Comparison of ENCODE assay signal across 16 mouse cellular contexts in genomic region chr3:127948326-127948725, GRCm38 (mm10). TPM values are rescaled to one million over a fixed set of nuclear protein-coding genes. Genes with fewer than 3 reads are reported as not detected.
DNase-seq lines count a peak whose midpoint lies in the region; ATAC-seq lines count a peak whose summit lies in the region.
"Had no signal": no experiment of that assay in that cellular context is flagged by ENCODE, and none has a peak within 500 bp of the region (broad histone marks: within the 10 kb centered on the region; RNA-seq: fewer than 3 reads in every experiment).

No protein-coding gene starts in this region.

- intact Hi-C loops in gastrocnemius, postnatal 36 days (cut with DNase I) = loop anchor here (2.0 to 5.0 kb wide), 4 partner anchors 51 to 314 kb away; partner anchors contain the start of gene Fam241a

- peak; percentile 9 to 34 for DNase-seq in lung, adult 18-20 months
- DNase-seq in lung, postnatal 10 days = no peak
- peak; percentile 70 for DNase-seq in adipocyte (ENCODE audit: low spot score)
- DNase-seq in gastrocnemius, postnatal 36 days = no peak
- DNase-seq in spleen, postnatal 10 days (ENCODE audit: low spot score in 2 of 2) = no peak
- DNase-seq: gastrocnemius, postnatal 25 days had no signal

- 45% methylated on average over 5 of the region's 5 CpGs for WGBS in liver, embryonic 16.5 days (ENCODE audit: insufficient replicate concordance)
- WGBS in midbrain, embryonic 16.5 days = 79% methylated on average over 5 of the region's 5 CpGs

- H3K27ac ChIP-seq in liver, embryonic 16.5 days (ENCODE audit: low read length) = no peak overlapping the region
- H3K27ac ChIP-seq in midbrain, embryonic 16.5 days (ENCODE audit: low read length) = no peak overlapping the region
- H3K27ac ChIP-seq: embryonic facial prominence, embryonic 15.5 days; forebrain, embryonic 12.5 days; hindbrain, embryonic 14.5 days; left cerebral cortex, adult 2 months; limb, embryonic 10.5 days; midbrain, embryonic 13.5 days had no signal

- no peaks in the 10 kb centered on the region for H3K36me3 ChIP-seq in liver, embryonic 16.5 days (ENCODE audit: control insufficient read depth, insufficient read depth)
- H3K36me3 ChIP-seq in midbrain, embryonic 16.5 days (ENCODE audit: control insufficient read depth, insufficient read depth, low read length) = no peaks in the 10 kb centered on the region
- H3K36me3 ChIP-seq: embryonic facial prominence, embryonic 15.5 days; forebrain, embryonic 12.5 days; limb, embryonic 10.5 days; midbrain, embryonic 13.5 days had no signal

- ATAC-seq in liver, embryonic 16.5 days (ENCODE audit: low read depth) = peak; percentile 49
- no peak for ATAC-seq in midbrain, embryonic 16.5 days

- H3K27me3 ChIP-seq in liver, embryonic 16.5 days (ENCODE audit: control insufficient read depth, insufficient read depth, low read depth, low read length) = no peaks in the 10 kb centered on the region
- H3K27me3 ChIP-seq in midbrain, embryonic 16.5 days (ENCODE audit: control insufficient read depth, insufficient read depth, low read depth, low read length) = 0 out of 2 replicates have a peak, but pooled peaks cover 2% of the 10 kb centered on the region
- H3K27me3 ChIP-seq: embryonic facial prominence, embryonic 15.5 days had no signal

- H3K4me1 ChIP-seq in liver, embryonic 16.5 days (ENCODE audit: control insufficient read depth, low read depth, low read length) = peaks cover 4% of the 10 kb centered on the region
- H3K4me1 ChIP-seq in midbrain, embryonic 16.5 days (ENCODE audit: control insufficient read depth, insufficient read depth, low read length) = no peaks in the 10 kb centered on the region
- H3K4me1 ChIP-seq: embryonic facial prominence, embryonic 15.5 days; forebrain, embryonic 12.5 days; limb, embryonic 10.5 days; midbrain, embryonic 13.5 days had no signal

- no peaks in the 10 kb centered on the region for H3K9me3 ChIP-seq in liver, embryonic 16.5 days (replicated peaks; ENCODE audit: control insufficient read depth, low read length)
- no peaks in the 10 kb centered on the region for H3K9me3 ChIP-seq in midbrain, embryonic 16.5 days (replicated peaks; ENCODE audit: control insufficient read depth, low read length, poor library complexity, severe bottlenecking)
- H3K9me3 ChIP-seq: embryonic facial prominence, embryonic 15.5 days; forebrain, embryonic 12.5 days; limb, embryonic 10.5 days; midbrain, embryonic 13.5 days had no signal

- H3K9ac ChIP-seq in liver, embryonic 16.5 days (ENCODE audit: low read depth, low read length) = no peak overlapping the region
- no peak overlapping the region for H3K9ac ChIP-seq in midbrain, embryonic 16.5 days (ENCODE audit: low read depth, low read length)
- H3K9ac ChIP-seq: embryonic facial prominence, embryonic 15.5 days; forebrain, embryonic 12.5 days; hindbrain, embryonic 14.5 days; midbrain, embryonic 13.5 days had no signal

- H3K4me3 ChIP-seq in liver, embryonic 16.5 days (ENCODE audit: low read depth, low read length) = no peak overlapping the region
- no peak overlapping the region for H3K4me3 ChIP-seq in midbrain, embryonic 16.5 days (ENCODE audit: low read depth, low read length)
- H3K4me3 ChIP-seq: embryonic facial prominence, embryonic 15.5 days; forebrain, embryonic 12.5 days; left cerebral cortex, adult 2 months; limb, embryonic 10.5 days; midbrain, embryonic 13.5 days; myocyte had no signal

- H3K4me2 ChIP-seq in liver, embryonic 16.5 days (ENCODE audit: low read depth, low read length) = no peak overlapping the region
- H3K4me2 ChIP-seq in midbrain, embryonic 16.5 days (ENCODE audit: low read length) = no peak overlapping the region
- H3K4me2 ChIP-seq: embryonic facial prominence, embryonic 15.5 days; forebrain, embryonic 12.5 days; heart, embryonic 11.5 days; hindbrain, embryonic 14.5 days; midbrain, embryonic 13.5 days had no signal

RNA-seq across cellular contexts. Expression of gene Fam241a, which starts 52.2 kb away (rescaled TPM):
- polyA plus RNA-seq in liver, embryonic 16.5 days (2015; fragmentation: Nextera tagmentation; extraction: Ambion mirVana) = 30.8 and 32.7 TPM in 2 replicates
- 6.8 and 8.5 TPM in 2 replicates for polyA plus RNA-seq in midbrain, embryonic 16.5 days (2015; fragmentation: Nextera tagmentation; extraction: Ambion mirVana)
- total RNA-seq in gastrocnemius, postnatal 36 days (2021) = 1 to 10 TPM; 2.8 to 3.4 TPM

Comparison
In these comparisons a context has a peak if more than half of its experiments do, and no peak if none do; other contexts are left out.
1. DNase-seq: peak in lung, adult 18-20 months (2 of 2) and adipocyte (single experiment); none in lung, postnatal 10 days (single experiment), gastrocnemius, postnatal 36 days (0 of 2) and spleen, postnatal 10 days (0 of 2).